Mouse (Mus musculus): ENCODE measurements around the gene Rgmb. TPM values are rescaled to one million over a fixed set of nuclear protein-coding genes. Genes with fewer than 3 reads are reported as not detected.

Rgmb gene
- polyA plus RNA-seq (2012; fragmentation: generic; extraction: Trizol): 13.8 TPM

DNA sequence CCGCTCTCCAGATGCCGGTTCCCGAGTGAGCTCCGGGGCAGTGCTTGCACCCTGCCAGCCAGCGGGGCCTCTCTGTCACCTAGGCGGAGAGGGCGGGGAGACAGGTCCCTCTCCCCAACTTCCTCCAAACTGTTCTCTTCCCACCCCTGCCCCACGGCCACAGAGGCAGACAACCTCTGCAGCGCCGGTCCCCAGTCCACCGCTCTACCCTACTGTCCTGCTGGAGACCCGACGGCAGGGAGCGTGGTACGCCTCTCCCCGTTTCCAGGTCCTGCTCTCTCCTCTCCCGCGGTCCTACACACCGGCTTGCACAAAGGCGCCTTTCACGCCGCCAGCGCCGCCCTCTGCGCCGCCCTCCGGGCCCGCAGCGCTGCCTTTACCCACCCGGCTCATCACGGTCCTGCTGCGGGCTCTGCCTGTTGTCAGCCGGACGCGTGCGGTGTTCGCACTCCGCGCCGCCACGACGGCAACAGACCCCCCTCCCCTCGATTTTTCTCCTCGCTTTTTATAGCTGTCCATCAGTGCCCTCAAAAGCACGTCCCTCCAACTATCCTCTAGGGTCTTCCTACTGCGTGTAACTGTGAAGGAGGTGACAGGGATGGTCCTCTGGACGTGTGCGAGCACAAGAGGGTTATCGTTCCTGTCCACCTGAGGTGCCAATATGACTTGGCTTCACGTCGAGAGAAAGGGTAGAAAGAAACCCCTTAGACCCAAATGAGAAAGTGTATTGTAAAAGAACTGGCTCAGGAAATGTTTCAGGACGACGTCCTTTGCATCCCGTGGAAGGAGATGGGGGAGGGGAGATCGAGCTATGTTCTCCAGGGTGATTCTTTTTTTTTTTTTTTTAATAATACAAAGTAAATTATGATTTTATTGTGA lies at the start of gene Rgmb:
TSS of gene Rgmb (minus strand) at position 274 of the 879 bp plus-strand sequence.
- Histone ChIP-seq H3ac (ENCODE audit: control insufficient read depth, insufficient read length) (peak within 1 kb of the TSS; percentile 3), H3K27me3 (ENCODE audit: control insufficient read depth, insufficient read depth, insufficient read length) (no peaks in the 10 kb centered on the region), H3K4me2 (ENCODE audit: low read depth) (peak within 1 kb of the TSS; percentile 80), H3K79me2 (ENCODE audit: control insufficient read depth, insufficient read depth) (no peaks in the 10 kb centered on the region), H3K36me3 (ENCODE audit: control insufficient read depth, insufficient read depth) (no peaks in the 10 kb centered on the region), H3K4me3 (peak within 1 kb of the TSS; percentile 36)
- TF ChIP-seq E2F4 (IDR thresholded peaks at IDR 0.05; ENCODE audit: insufficient read depth) (no peak), POLR2A (IDR thresholded peaks at IDR 0.05; ENCODE audit: insufficient read length, low read depth) (peak; percentile 47)

GRCm38 (mm10) chr17:15874765-15875164 lies 43.9 kb upstream of the Rgmb start:
- Histone ChIP-seq H3K4me2 (ENCODE audit: low read depth) (peak overlapping the region; percentile 10), H3K27me3 (ENCODE audit: control insufficient read depth, insufficient read depth, insufficient read length) (no peaks in the 10 kb centered on the region), H3K79me2 (ENCODE audit: control insufficient read depth, insufficient read depth) (no peaks in the 10 kb centered on the region), H3K4me3 (no peak overlapping the region), H3K36me3 (ENCODE audit: control insufficient read depth, insufficient read depth) (no peaks in the 10 kb centered on the region), H3ac (ENCODE audit: control insufficient read depth, insufficient read length) (no peak overlapping the region)
- TF ChIP-seq REST (IDR thresholded peaks at IDR 0.05; ENCODE audit: insufficient read depth, insufficient read length) (no peak), MYOD1 (IDR thresholded peaks at IDR 0.05; ENCODE audit: control insufficient read depth in 1 of 3, insufficient read length in 2 of 3, low read depth in 2 of 3) (peak in 2 of 3 experiments; percentile 16 to 31)

DNA sequence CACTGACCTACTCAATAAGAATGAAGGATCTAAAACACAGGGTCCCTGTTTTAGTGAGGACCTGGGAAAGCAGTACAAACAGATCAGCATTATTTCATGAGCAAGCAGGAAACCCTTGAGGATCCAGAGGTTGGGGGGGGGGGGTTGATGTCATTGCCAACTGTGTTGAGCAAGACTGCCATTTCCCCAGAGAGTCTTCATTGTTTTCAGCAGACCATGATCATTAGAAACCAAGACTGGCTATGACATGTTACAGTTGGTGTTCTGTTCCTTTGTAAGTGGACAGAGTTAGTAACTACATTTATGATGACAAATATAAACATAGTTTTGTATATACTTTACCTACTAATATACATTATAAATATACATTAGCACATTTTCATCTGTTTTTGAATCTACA lies 41.3 kb upstream of the Rgmb start:
- no peaks in the 10 kb centered on the region for H3K36me3 ChIP-seq (ENCODE audit: control insufficient read depth, insufficient read depth)
- H3K4me3 ChIP-seq: no peak overlapping the region
- no peak overlapping the region for H3ac ChIP-seq (ENCODE audit: control insufficient read depth, insufficient read length)
- TF ChIP-seq MYOD1 (IDR thresholded peaks at IDR 0.05; ENCODE audit: control insufficient read depth in 1 of 3, insufficient read length in 2 of 3, low read depth in 2 of 3) (no peak), E2F4 (IDR thresholded peaks at IDR 0.05; ENCODE audit: insufficient read depth) (no peak), TCF3 (IDR thresholded peaks at IDR 0.05; ENCODE audit: insufficient read length, low read depth) (no peak), TCF12 (IDR thresholded peaks at IDR 0.05; ENCODE audit: insufficient read depth, poor library complexity, severe bottlenecking) (no peak), POLR2AphosphoS2 (IDR thresholded peaks at IDR 0.05; ENCODE audit: insufficient read length, low read depth) (no peak), MYOG (IDR thresholded peaks at IDR 0.05; ENCODE audit: control insufficient read depth in 1 of 3, insufficient read depth in 1 of 3, insufficient read length in 2 of 3, low read depth in 2 of 3) (no peak), SRF (IDR thresholded peaks at IDR 0.05; ENCODE audit: control insufficient read depth, insufficient read length, low read depth) (no peak), POLR2A (IDR thresholded peaks at IDR 0.05; ENCODE audit: insufficient read length, low read depth) (no peak), USF1 (IDR thresholded peaks at IDR 0.05; ENCODE audit: low read depth) (no peak), CEBPB (IDR thresholded peaks at IDR 0.05; ENCODE audit: insufficient read depth, poor library complexity, severe bottlenecking) (no peak), REST (IDR thresholded peaks at IDR 0.05; ENCODE audit: insufficient read depth, insufficient read length) (no peak), MAX (IDR thresholded peaks at IDR 0.05; ENCODE audit: low read depth) (no peak)
- no peaks in the 10 kb centered on the region for H3K27me3 ChIP-seq (ENCODE audit: control insufficient read depth, insufficient read depth, insufficient read length)
- no peaks in the 10 kb centered on the region for H3K79me2 ChIP-seq (ENCODE audit: control insufficient read depth, insufficient read depth)
- no peak overlapping the region for H3K4me2 ChIP-seq (ENCODE audit: low read depth)

DNA sequence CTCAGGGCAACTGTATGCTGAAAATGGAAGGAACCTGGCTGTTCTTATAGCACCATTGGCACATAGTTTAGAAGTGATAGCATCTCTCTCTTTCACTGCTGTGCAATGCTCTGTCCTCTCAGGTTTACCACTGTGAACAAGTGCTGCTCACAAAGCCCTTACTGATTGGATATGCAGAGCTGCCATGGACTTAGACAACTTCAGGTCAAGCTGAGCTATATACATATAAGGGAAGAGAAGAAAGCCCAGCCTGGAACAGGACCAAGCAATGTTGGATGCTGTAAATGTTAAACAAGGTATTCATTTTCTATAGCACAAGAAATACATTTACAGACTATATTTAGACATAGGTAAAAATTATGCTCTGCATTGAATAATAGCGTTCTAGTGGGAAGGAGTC lies 34.4 kb upstream of the Rgmb start:
- no peak for TF ChIP-seq MYOD1 (IDR thresholded peaks at IDR 0.05; ENCODE audit: control insufficient read depth in 1 of 3, insufficient read length in 2 of 3, low read depth in 2 of 3)
- no peak for TF ChIP-seq CEBPB (IDR thresholded peaks at IDR 0.05; ENCODE audit: insufficient read depth, poor library complexity, severe bottlenecking)
- no peak for TF ChIP-seq TCF12 (IDR thresholded peaks at IDR 0.05; ENCODE audit: insufficient read depth, poor library complexity, severe bottlenecking)
- no peak for TF ChIP-seq MAX (IDR thresholded peaks at IDR 0.05; ENCODE audit: low read depth)
- no peak for TF ChIP-seq POLR2A (IDR thresholded peaks at IDR 0.05; ENCODE audit: insufficient read length, low read depth)
- no peak for TF ChIP-seq MYOG (IDR thresholded peaks at IDR 0.05; ENCODE audit: control insufficient read depth in 1 of 3, insufficient read depth in 1 of 3, insufficient read length in 2 of 3, low read depth in 2 of 3)
- TF ChIP-seq E2F4 (IDR thresholded peaks at IDR 0.05; ENCODE audit: insufficient read depth): no peak
- no peak for TF ChIP-seq REST (IDR thresholded peaks at IDR 0.05; ENCODE audit: insufficient read depth, insufficient read length)
- TF ChIP-seq TCF3 (IDR thresholded peaks at IDR 0.05; ENCODE audit: insufficient read length, low read depth): no peak
- no peak for TF ChIP-seq POLR2AphosphoS2 (IDR thresholded peaks at IDR 0.05; ENCODE audit: insufficient read length, low read depth)
- no peak for TF ChIP-seq SRF (IDR thresholded peaks at IDR 0.05; ENCODE audit: control insufficient read depth, insufficient read length, low read depth)
- no peak for TF ChIP-seq USF1 (IDR thresholded peaks at IDR 0.05; ENCODE audit: low read depth)
- Histone ChIP-seq H3K79me2 (ENCODE audit: control insufficient read depth, insufficient read depth) (no peaks in the 10 kb centered on the region), H3K27me3 (ENCODE audit: control insufficient read depth, insufficient read depth, insufficient read length) (no peaks in the 10 kb centered on the region), H3K4me2 (ENCODE audit: low read depth) (no peak overlapping the region), H3ac (ENCODE audit: control insufficient read depth, insufficient read length) (no peak overlapping the region), H3K4me3 (no peak overlapping the region), H3K36me3 (ENCODE audit: control insufficient read depth, insufficient read depth) (no peaks in the 10 kb centered on the region)

DNA sequence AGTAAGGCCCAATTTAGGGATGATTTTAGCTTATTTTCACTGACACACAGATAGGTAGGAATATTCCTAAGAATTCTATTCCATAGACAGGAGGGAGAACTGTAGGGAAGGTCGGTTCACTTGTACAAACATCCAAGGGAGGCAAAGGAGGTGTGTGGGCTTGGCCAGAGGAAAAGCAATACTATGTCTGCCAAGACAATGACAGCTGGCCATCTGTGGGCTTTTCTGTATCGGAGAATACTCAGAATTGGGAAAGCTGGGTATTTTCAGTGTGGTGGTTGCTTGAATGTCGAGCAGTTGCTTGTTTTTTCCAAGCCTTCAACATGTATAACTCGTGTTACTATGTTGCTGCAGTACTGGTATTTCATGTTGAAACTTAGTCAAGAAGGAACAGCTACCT lies 31.5 kb upstream of the Rgmb start:
- Histone ChIP-seq H3K27me3 (ENCODE audit: control insufficient read depth, insufficient read depth, insufficient read length) (no peaks in the 10 kb centered on the region), H3ac (ENCODE audit: control insufficient read depth, insufficient read length) (no peak overlapping the region), H3K36me3 (ENCODE audit: control insufficient read depth, insufficient read depth) (no peaks in the 10 kb centered on the region), H3K4me2 (ENCODE audit: low read depth) (no peak overlapping the region), H3K4me3 (no peak overlapping the region), H3K79me2 (ENCODE audit: control insufficient read depth, insufficient read depth) (no peaks in the 10 kb centered on the region)
- TF ChIP-seq MAX (IDR thresholded peaks at IDR 0.05; ENCODE audit: low read depth): no peak
- no peak for TF ChIP-seq TCF3 (IDR thresholded peaks at IDR 0.05; ENCODE audit: insufficient read length, low read depth)
- no peak for TF ChIP-seq MYOD1 (IDR thresholded peaks at IDR 0.05; ENCODE audit: control insufficient read depth in 1 of 3, insufficient read length in 2 of 3, low read depth in 2 of 3)
- no peak for TF ChIP-seq E2F4 (IDR thresholded peaks at IDR 0.05; ENCODE audit: insufficient read depth)
- TF ChIP-seq POLR2AphosphoS2 (IDR thresholded peaks at IDR 0.05; ENCODE audit: insufficient read length, low read depth): no peak
- no peak for TF ChIP-seq TCF12 (IDR thresholded peaks at IDR 0.05; ENCODE audit: insufficient read depth, poor library complexity, severe bottlenecking)
- no peak for TF ChIP-seq MYOG (IDR thresholded peaks at IDR 0.05; ENCODE audit: control insufficient read depth in 1 of 3, insufficient read depth in 1 of 3, insufficient read length in 2 of 3, low read depth in 2 of 3)
